Mouse (Mus musculus) heart, adult 2 months (tissue): ENCODE data around the gene Pdxk.

Experiments used
- CTCF ChIP-seq: fragments of 200-600 bp; IDR thresholded peaks from 2 replicates; pipeline ENCODE4 v1.8.1; 2022; ENCODE audit warnings: antibody characterized with exemption, mild to moderate bottlenecking, moderate library complexity
- EP300 ChIP-seq: fragments of 200-500 bp; IDR thresholded peaks from 2 replicates; pipeline ENCODE4 v1.6.1; 2011; ENCODE audit warnings: low read depth, low read length, control low read depth; ENCODE audit not compliant: insufficient read depth
- POLR2A ChIP-seq: fragments of 200-500 bp; IDR thresholded peaks from 2 replicates; pipeline ENCODE4 v1.6.1; 2011; ENCODE audit warnings: mild to moderate bottlenecking, low read depth, low read length, control low read depth; ENCODE audit not compliant: insufficient read depth

- TF ChIP-seq CTCF (no peak), EP300 (no peak), POLR2A (no peak)
Measured at GRCm38 (mm10) chr10:78480954-78481927, 16.5 kb upstream of the Pdxk start.
